Mouse (Mus musculus) lung, postnatal 0 days (tissue): ENCODE results near the gene Ror1.

Experiments
- CTCF ChIP-seq: IDR thresholded peaks from 2 replicates; pipeline ENCODE4 v1.5.1; 2016; ENCODE audit warnings: antibody characterized with exemption, mild to moderate bottlenecking
- EP300 ChIP-seq: IDR thresholded peaks from 2 replicates; pipeline ENCODE4 v1.6.1; 2016; ENCODE audit warnings: antibody characterized with exemption, mild to moderate bottlenecking, control low read depth

DNA sequence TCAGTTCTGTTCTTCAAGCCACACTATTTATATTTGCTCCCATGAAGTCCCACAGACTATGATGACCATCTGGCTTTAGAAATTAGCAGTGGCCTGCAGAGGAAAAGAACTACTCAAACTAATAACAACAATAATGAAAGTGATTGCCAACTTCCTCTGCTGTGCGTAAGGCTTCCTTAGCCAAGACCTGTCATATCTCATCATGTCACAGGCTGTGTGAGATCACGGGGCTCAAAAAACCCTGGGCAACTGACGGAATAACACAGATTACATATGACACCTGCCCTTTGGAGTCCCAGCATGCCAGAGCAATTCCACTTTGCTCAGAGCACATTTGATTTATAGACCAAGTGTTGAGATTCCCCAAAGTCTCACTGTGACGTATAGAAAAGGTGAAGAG, 123.4 kb downstream of the Ror1 start:
- TF ChIP-seq CTCF (no peak; the same call in 1 of the 2 replicates), EP300 (no peak; the same call in 1 of the 2 replicates)
